Mouse (Mus musculus): ENCODE measurements around the gene Mymx. TPM values are rescaled to one million over a fixed set of nuclear protein-coding genes. Genes with fewer than 3 reads are reported as not detected.

The Mymx gene
- polyA plus RNA-seq, 1 experiment = not detected

DNA sequence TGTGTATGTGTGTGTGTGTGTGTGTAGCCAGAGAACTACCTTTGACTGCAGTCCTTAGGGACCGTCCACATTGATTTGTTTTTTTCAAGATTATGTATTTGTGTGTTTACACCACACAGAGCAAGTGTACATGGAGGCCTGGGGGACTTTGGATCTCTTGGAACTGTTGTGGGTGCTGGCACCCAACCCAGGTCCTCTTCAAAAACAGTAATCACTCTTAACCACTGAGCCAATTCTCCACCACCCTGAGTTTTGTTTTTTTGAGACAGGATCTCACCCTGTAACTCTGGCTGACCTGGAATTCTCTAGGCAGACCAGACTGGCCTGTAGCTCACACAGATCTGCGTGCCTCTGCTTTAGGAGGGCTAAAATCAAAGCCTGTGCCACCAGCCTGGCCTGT is 3.5 kb downstream of the Mymx start:
- no peak overlapping the region for H3K27ac ChIP-seq (replicated peaks; ENCODE audit: low read depth, low read length)
- no peak overlapping the region for H3K4me3 ChIP-seq (ENCODE audit: insufficient read depth, low read depth, low read length)

GRCm38 (mm10) chr17:45597787-45598186 is 4.1 kb downstream of the Mymx start:
- Histone ChIP-seq H3K4me3 (ENCODE audit: insufficient read depth, low read depth, low read length) (no peak overlapping the region), H3K27ac (replicated peaks; ENCODE audit: low read depth, low read length) (peak overlapping the region; percentile 27; the same call in 1 of the 2 replicates), H3K4me1 (ENCODE audit: control insufficient read depth, insufficient read depth, insufficient read length, low read length) (peaks cover 23% of the 10 kb centered on the region)

More for the DNA sequence above, 3.5 kb downstream of the Mymx start:
- peaks cover 18% of the 10 kb centered on the region for H3K4me1 ChIP-seq (ENCODE audit: control insufficient read depth, insufficient read depth, insufficient read length, low read length)

- no peak overlapping the region for H3K4me3 ChIP-seq (ENCODE audit: insufficient read depth, low read depth, low read length)
- H3K27ac ChIP-seq (replicated peaks; ENCODE audit: low read depth, low read length) = peak overlapping the region; percentile 58
- H3K4me1 ChIP-seq (ENCODE audit: control insufficient read depth, insufficient read depth, insufficient read length, low read length) = peaks cover 29% of the 10 kb centered on the region
Observed at GRCm38 (mm10) chr17:45596631-45597396, 5.1 kb downstream of the Mymx start.

DNA sequence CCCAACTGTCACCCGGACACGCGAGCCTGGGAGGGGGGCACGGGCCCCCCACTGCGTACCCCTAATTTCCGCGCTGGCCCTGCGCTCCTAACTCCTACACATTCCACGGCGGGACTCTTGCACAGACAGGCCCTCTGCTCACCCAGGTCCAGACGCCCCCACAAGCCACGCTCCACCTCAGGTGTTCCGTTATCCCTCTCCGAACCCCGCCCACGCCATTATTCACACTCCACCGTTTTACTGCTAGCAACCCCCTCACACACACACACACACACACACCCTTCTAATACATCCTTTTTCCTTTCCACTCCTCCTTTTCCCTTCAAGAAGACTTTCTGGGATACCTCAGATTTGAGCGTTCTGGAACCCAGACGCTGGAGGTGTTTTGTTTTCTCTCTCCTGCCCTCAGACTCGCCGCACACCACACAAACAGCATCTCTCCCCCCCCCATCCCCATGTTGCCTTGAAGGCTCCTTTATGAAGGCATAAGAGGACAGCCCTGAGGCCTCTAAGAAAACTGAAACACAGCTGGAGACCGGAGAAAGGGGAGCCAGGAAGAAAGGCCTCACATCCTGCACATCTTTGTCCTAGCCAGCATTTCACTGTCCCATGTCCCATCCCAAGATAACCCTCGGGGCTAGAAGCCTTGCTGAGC is 6.0 kb downstream of the Mymx start:
- peak overlapping the region; percentile 62 for H3K4me3 ChIP-seq (ENCODE audit: insufficient read depth, low read depth, low read length)
- H3K27ac ChIP-seq (replicated peaks; ENCODE audit: low read depth, low read length) = no peak overlapping the region
- peaks cover 37% of the 10 kb centered on the region for H3K4me1 ChIP-seq (ENCODE audit: control insufficient read depth, insufficient read depth, insufficient read length, low read length)

- peak overlapping the region; percentile 31; the same call in 1 of the 2 replicates for H3K27ac ChIP-seq (replicated peaks; ENCODE audit: low read depth, low read length)
- H3K4me3 ChIP-seq (ENCODE audit: insufficient read depth, low read depth, low read length) = peak overlapping the region; percentile 62
- peaks cover 42% of the 10 kb centered on the region for H3K4me1 ChIP-seq (ENCODE audit: control insufficient read depth, insufficient read depth, insufficient read length, low read length)
Observed at GRCm38 (mm10) chr17:45594881-45595735, 6.8 kb downstream of the Mymx start.

DNA sequence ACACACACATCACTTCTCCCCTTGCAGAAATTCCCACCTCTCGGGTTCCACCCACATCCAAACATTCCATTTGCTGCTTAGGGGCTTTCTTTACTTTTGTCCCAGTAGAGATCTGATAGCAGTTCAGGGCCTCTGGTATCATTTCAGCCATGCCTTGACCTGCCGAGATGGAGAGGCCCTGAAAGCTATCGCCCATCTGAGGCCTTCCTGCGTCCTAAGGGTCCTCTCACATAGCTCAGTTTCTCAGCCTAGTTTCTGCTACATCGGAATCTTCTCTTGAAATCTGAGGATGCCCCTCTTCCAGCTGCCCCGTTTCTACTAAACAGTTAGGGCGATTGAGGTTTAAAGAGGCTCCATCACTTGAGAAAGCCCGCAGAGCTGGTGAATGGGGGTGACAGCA is 7.7 kb downstream of the Mymx start:
- H3K27ac ChIP-seq (replicated peaks; ENCODE audit: low read depth, low read length) = no peak overlapping the region

GRCm38 (mm10) chr17:45593479-45593878 is 8.4 kb downstream of the Mymx start:
- H3K4me3 ChIP-seq (ENCODE audit: insufficient read depth, low read depth, low read length) = peak overlapping the region; percentile 62
- H3K4me1 ChIP-seq (ENCODE audit: control insufficient read depth, insufficient read depth, insufficient read length, low read length) = peaks cover 51% of the 10 kb centered on the region
- H3K27ac ChIP-seq (replicated peaks; ENCODE audit: low read depth, low read length) = no peak overlapping the region

More for the DNA sequence above, 7.7 kb downstream of the Mymx start:
- peak overlapping the region; percentile 62 for H3K4me3 ChIP-seq (ENCODE audit: insufficient read depth, low read depth, low read length)
- H3K4me1 ChIP-seq (ENCODE audit: control insufficient read depth, insufficient read depth, insufficient read length, low read length) = peaks cover 46% of the 10 kb centered on the region

GRCm38 (mm10) chr17:45592606-45593431 is 9.1 kb downstream of the Mymx start:
- H3K4me1 ChIP-seq (ENCODE audit: control insufficient read depth, insufficient read depth, insufficient read length, low read length) = peaks cover 50% of the 10 kb centered on the region
- peak overlapping the region; percentile 75 for H3K27ac ChIP-seq (replicated peaks; ENCODE audit: low read depth, low read length)
- H3K4me3 ChIP-seq (ENCODE audit: insufficient read depth, low read depth, low read length) = peak overlapping the region; percentile 62

DNA sequence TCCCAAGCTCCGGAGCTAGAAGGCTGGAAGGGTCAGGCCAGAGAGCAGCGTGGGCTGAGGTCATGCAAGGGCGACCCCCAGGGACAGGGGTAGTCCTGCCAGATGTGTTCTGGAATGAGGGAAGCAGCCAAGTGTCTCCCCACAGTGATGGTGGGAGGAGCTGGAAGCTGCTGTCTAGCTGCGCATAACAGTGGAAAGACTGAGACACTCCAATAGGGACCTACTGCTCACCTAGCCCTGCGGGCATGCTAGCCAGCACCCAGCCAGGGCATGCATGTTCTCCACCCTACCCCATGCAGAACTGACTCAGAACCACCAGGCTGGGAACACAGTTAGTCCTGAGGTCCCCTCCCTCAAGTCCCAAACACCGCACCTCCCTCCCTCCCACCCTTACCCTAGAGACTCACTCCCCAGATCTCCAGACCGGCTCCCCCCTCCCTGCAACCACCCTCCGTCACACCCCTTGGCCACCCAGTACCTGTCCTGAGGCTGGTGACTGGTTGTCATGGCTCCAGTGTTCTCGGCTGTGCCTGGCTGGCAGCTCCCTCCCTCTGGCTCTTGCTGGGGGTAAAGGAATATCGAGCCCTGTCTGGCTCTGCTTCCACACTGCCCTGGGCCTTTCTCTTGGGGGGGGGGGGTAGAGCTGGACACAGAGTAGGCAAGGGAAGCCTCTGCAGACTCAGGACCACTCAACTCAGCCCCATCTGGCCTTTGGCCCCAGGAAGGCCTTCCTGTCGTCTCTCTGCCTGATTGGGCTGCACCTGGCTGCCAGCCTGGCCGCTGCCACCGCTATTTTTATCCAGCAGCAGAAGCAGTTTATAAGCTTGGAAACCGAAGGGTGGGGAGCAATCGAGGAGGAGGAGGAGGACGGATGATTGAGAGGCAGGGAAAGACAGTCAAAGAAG is 9.9 kb downstream of the Mymx start:
- H3K4me3 ChIP-seq (ENCODE audit: insufficient read depth, low read depth, low read length) = peak overlapping the region; percentile 34
- peaks cover 50% of the 10 kb centered on the region for H3K4me1 ChIP-seq (ENCODE audit: control insufficient read depth, insufficient read depth, insufficient read length, low read length)
- peak overlapping the region; percentile 66 for H3K27ac ChIP-seq (replicated peaks; ENCODE audit: low read depth, low read length)

DNA sequence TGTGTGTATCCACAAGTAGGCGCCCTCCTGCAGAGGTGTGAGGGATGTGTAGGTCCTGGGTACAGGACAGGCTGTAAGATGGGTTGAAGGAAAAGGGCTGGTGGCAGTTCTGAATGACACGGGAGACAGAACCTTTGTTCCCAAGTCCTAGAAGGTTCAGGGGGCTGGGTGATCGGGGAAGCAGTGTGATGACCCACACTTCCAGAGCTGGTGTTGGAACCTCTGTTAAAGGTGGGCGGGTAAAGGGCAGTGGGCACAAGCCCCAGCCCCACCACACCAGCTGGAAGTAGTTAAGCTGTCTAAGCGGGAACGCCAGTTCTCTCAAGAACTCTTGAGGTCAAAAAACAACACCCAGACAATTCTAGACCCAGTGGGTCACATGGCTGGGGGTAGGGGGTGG is 11.5 kb downstream of the Mymx start:
- Histone ChIP-seq H3K27ac (replicated peaks; ENCODE audit: low read depth, low read length) (peak overlapping the region; percentile 70), H3K4me1 (ENCODE audit: control insufficient read depth, insufficient read depth, insufficient read length, low read length) (peaks cover 54% of the 10 kb centered on the region)

GRCm38 (mm10) chr17:45589844-45590243 is 12.1 kb downstream of the Mymx start:
- Histone ChIP-seq H3K4me1 (ENCODE audit: control insufficient read depth, insufficient read depth, insufficient read length, low read length) (peaks cover 58% of the 10 kb centered on the region), H3K4me3 (ENCODE audit: insufficient read depth, low read depth, low read length) (no peak overlapping the region), H3K27ac (replicated peaks; ENCODE audit: low read depth, low read length) (peak overlapping the region; percentile 84)

More for the DNA sequence above, 11.5 kb downstream of the Mymx start:
- no peak overlapping the region for H3K4me3 ChIP-seq (ENCODE audit: insufficient read depth, low read depth, low read length)

- Histone ChIP-seq H3K27ac (replicated peaks; ENCODE audit: low read depth, low read length) (peak overlapping the region; percentile 84), H3K4me3 (ENCODE audit: insufficient read depth, low read depth, low read length) (no peak overlapping the region), H3K4me1 (ENCODE audit: control insufficient read depth, insufficient read depth, insufficient read length, low read length) (peaks cover 61% of the 10 kb centered on the region)
Observed at GRCm38 (mm10) chr17:45589236-45589635, 12.7 kb downstream of the Mymx start.

GRCm38 (mm10) chr17:45588370-45588769 is 13.5 kb downstream of the Mymx start:
- peaks cover 56% of the 10 kb centered on the region for H3K4me1 ChIP-seq (ENCODE audit: control insufficient read depth, insufficient read depth, insufficient read length, low read length)

More at GRCm38 (mm10) chr17:45588370-45588769, 13.5 kb downstream of the Mymx start:
- H3K4me3 ChIP-seq (ENCODE audit: insufficient read depth, low read depth, low read length) = no peak overlapping the region
- peak overlapping the region; percentile 84 for H3K27ac ChIP-seq (replicated peaks; ENCODE audit: low read depth, low read length)

Data from brown adipose tissue, adult 24 weeks (tissue).